Mouse (Mus musculus) CH12F3 (cell line): Measurements from ENCODE around the gene Ndrg3.
"Not testable (repeated sequence)": the region's sequence is repeated elsewhere in the genome, so short reads cannot be mapped to it uniquely, and the experiment has no call there.

Source experiments
- in situ Hi-C: fragments of 300-500 bp; cut with MboI; formaldehyde crosslinking; loops from 2 replicates; pipeline ENCODE4 v1.14.3; 2020; ENCODE audit warnings: low sequenced_read_pairs

Ndrg3 gene

GRCm38 (mm10) chr2:156941523-156941922 is 50.3 kb downstream of the Ndrg3 start:
- in situ Hi-C loops: not testable (repeated sequence)

- in situ Hi-C loops: not testable (repeated sequence)
These were observed 51.9 kb downstream of the Ndrg3 start for GRCm38 (mm10) chr2:156939926-156940325.

GRCm38 (mm10) chr2:156937795-156938194 is 54.1 kb downstream of the Ndrg3 start:
- in situ Hi-C loops: no loop called here

GRCm38 (mm10) chr2:156935005-156935404 is 56.9 kb downstream of the Ndrg3 start:
- in situ Hi-C loops: no loop called here

- in situ Hi-C loops: no loop called here
These were observed 58.4 kb downstream of the Ndrg3 start for GRCm38 (mm10) chr2:156933426-156933825.

- in situ Hi-C loops: no loop called here
These were observed 60.4 kb downstream of the Ndrg3 start for GRCm38 (mm10) chr2:156931421-156931820.

GRCm38 (mm10) chr2:156930549-156930948 is 61.3 kb downstream of the Ndrg3 start:
- in situ Hi-C loops: no loop called here

GRCm38 (mm10) chr2:156929519-156930120 is 62.2 kb downstream of the Ndrg3 start:
- in situ Hi-C loops: no loop called here

GRCm38 (mm10) chr2:156928606-156929005 is 63.2 kb downstream of the Ndrg3 start:
- in situ Hi-C loops: no loop called here

GRCm38 (mm10) chr2:156927663-156928062 is 64.2 kb downstream of the Ndrg3 start:
- in situ Hi-C loops: no loop called here

GRCm38 (mm10) chr2:156925611-156926010 is 66.2 kb downstream of the Ndrg3 start:
- in situ Hi-C loops: not testable (repeated sequence)

GRCm38 (mm10) chr2:156925075-156925474 is 66.8 kb downstream of the Ndrg3 start:
- in situ Hi-C loops: not testable (repeated sequence)

GRCm38 (mm10) chr2:156924210-156924898 is 67.5 kb downstream of the Ndrg3 start:
- in situ Hi-C loops: no loop called here

GRCm38 (mm10) chr2:156923057-156923456 is 68.8 kb downstream of the Ndrg3 start:
- in situ Hi-C loops: no loop called here

- in situ Hi-C loops: no loop called here
These were observed 72.1 kb downstream of the Ndrg3 start for GRCm38 (mm10) chr2:156919796-156920195.

- in situ Hi-C loops: not testable (repeated sequence)
These were observed 72.7 kb downstream of the Ndrg3 start for GRCm38 (mm10) chr2:156919191-156919590.

GRCm38 (mm10) chr2:156918562-156918961 is 73.3 kb downstream of the Ndrg3 start:
- in situ Hi-C loops: no loop called here

- in situ Hi-C loops: no loop called here
These were observed 75.3 kb downstream of the Ndrg3 start for GRCm38 (mm10) chr2:156916419-156917125.

GRCm38 (mm10) chr2:156915559-156915958 is 76.3 kb downstream of the Ndrg3 start:
- in situ Hi-C loops: no loop called here

GRCm38 (mm10) chr2:156913191-156913590 is 78.7 kb downstream of the Ndrg3 start:
- in situ Hi-C loops: no loop called here

- in situ Hi-C loops: not testable (repeated sequence)
These were observed 85.9 kb downstream of the Ndrg3 start for GRCm38 (mm10) chr2:156905931-156906330.
